Mouse (Mus musculus) neutrophil, adult 5-6 weeks (primary cell): ENCODE results near the gene Folr1. TPM values are rescaled to one million over a fixed set of nuclear protein-coding genes. Genes with fewer than 3 reads are reported as not detected.
A peak's percentile ranks its signal among the peaks of the same experiment; 100 is the strongest.

Source experiments
- ATAC-seq: fragments of 151-379, 151-347 bp; 2 replicates; pipeline ENCODE4 v1.8.0; 2017; ENCODE audit warnings: mild to moderate bottlenecking, moderate TSS enrichment; ENCODE audit not compliant: insufficient number of reproducible peaks, poor library complexity, low FRiP score, severe bottlenecking; ENCODE audit errors: extremely low read depth
- total RNA-seq: library from RNA; stranded (forward); fragments of 200-1000 nt; gene quantifications from 2 replicates; pipeline ENCODE4 v1.2.3, GENCODE M21; 2017

Gene Folr1
- total RNA-seq, 1 experiment from 2014 or later = 1.0 TPM

- ATAC-seq = peak; percentile 13; the same call in 1 of the 2 replicates
Measured at GRCm38 (mm10) chr7:101836271-101837153, 34.1 kb downstream of the Folr1 start.

GRCm38 (mm10) chr7:101835457-101836109 lies 35.0 kb downstream of the Folr1 start:
- no peak for ATAC-seq

- ATAC-seq = no peak
Measured at GRCm38 (mm10) chr7:101834903-101835302, 35.7 kb downstream of the Folr1 start.

- ATAC-seq = no peak
Measured at GRCm38 (mm10) chr7:101833916-101834584, 36.5 kb downstream of the Folr1 start.

GRCm38 (mm10) chr7:101833352-101833751 lies 37.2 kb downstream of the Folr1 start:
- no peak for ATAC-seq

DNA sequence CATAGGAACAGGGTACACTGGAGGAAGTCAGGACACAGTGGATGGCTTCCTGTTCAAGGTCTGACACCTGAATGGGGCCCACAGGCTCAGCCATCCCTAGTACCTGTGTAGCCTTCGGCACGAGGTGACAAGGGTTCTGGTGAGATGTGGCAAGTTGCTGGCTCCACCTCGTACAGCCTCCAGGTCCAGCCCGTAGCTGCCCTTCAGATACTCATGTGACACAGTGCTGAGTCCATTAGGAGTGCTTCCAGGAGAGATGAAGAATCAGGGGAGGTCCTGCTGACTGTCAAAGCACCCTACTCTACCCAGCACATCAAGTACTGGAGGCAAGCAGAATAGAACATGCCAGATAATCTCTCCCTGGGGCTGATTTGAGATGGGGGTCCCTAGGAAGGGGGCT lies 38.2 kb downstream of the Folr1 start:
- ATAC-seq = no peak

DNA sequence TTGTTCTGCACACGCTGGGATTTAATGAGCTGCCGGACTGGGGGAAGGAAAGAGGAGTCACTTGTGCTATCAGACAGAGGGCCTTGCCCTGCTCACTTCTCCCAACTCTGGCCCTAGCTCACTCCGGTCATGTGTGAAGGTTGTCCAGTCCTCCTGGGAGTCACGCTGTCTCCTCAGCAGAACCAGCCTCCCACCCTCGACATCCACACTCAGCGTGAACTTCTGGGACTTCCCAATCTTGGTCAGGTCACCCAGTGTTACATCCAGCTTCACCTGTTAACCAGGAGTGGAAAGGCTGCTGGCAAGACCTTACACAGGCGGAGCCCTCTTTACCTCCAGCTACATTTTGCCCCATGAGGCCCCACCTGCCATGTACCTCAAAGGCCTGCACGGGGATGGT lies 39.2 kb downstream of the Folr1 start:
- no peak for ATAC-seq

DNA sequence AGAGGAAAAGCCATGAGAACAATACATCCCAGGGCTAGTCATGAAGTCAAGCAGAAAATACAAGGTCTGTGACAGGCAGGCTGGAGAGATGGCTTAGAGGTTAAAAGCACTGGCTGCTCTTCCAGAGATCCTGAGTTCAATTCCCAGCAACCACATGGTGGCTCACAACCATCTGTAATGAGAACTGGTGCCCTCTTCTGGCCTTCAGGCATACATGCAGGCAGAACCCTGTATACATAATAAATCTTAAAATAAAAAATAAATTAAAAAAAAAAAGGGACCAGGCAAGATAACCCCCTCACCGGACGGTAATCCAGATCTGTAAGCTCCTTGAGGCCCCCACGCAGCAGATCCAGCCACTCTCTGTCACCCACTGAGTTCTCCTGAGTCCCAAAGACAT lies 40.2 kb downstream of the Folr1 start:
- no peak for ATAC-seq

DNA sequence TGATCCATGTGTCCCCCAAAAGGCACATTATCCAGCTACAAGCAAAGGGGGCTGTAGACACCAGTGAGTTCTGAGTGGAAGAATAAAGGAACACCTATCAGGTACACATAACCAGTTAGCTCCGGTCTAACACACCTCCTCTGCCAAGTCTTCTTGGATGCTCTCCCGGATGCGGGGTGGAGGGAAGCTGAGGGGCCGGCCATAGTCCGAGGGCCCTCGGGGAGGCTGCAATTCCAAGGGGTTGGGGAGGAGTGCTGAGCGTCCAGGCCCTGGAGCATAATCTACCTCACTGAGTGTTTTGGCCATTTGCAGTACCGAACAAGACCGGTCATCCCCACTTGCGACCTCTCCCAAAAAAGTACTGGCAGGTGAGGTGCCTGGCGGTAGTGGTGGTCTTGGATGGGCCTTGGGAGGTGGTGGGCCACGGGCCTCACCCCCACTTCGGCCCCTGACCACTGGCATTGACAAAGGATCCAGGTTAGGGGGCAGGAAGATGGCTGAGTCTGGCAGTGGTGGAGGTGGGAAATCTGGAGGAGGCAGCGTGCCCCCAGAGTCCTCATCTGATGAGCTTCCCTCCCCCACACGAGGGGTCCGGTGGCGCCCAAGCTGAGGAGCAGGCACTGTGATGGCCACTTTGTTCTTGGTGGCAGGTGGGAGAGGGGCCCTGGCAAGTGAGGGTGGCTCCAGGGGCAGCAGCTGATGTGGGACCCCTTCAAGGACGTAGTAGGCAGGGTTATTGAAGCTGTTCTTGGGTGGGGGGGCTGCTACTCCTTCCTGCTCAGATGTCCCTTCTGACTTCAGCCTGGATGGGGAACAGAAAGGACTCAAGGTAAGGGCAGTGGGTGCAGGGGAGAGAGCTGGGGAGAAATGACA lies 46.6 kb downstream of the Folr1 start:
- no peak for ATAC-seq

DNA sequence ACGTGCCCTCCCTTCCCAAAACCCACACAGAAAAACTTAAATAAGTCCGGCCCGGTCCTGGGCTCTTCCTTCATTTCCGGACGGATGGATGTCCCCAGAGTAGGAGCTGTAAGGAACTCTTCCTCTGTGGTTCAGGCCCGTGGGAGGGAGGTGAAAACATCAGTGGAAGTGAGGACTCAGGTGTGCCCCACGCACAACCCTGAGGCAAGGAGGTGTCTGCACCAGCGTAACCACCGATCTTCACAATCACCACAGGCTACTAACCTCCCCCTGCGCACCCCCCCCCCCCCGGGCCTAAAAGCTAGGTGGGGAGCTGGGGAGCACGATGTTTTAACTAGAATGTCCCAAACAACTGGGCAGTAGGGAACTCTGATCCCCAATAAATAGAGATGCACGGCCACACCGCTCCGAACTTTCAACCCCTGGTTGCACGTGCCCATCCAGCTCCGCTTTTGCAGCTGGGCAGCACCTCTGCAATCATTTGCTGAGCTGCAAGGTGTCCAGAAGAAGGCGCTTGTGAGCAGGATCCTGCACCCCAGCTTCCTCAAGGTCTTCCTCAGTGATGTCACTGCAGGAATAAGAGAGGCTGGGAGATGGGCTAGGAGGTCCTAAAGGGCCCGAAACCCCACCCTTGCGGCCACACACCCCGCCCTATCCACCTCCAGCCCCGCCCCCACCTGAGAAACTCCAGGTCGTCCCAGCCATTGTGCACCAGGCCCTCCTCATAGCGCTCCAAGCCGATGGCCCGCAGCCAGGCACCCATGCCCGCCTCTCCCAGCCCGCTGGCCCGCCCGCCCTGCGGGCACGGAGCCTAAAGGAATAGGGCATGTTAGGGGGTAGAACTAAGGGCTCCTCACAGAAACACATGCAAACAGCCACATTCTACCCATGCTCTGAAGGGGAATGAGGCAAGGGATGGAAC lies 47.5 kb downstream of the Folr1 start:
- no peak for ATAC-seq

- ATAC-seq = no peak
Measured at GRCm38 (mm10) chr7:101821571-101822501, 48.8 kb downstream of the Folr1 start.

DNA sequence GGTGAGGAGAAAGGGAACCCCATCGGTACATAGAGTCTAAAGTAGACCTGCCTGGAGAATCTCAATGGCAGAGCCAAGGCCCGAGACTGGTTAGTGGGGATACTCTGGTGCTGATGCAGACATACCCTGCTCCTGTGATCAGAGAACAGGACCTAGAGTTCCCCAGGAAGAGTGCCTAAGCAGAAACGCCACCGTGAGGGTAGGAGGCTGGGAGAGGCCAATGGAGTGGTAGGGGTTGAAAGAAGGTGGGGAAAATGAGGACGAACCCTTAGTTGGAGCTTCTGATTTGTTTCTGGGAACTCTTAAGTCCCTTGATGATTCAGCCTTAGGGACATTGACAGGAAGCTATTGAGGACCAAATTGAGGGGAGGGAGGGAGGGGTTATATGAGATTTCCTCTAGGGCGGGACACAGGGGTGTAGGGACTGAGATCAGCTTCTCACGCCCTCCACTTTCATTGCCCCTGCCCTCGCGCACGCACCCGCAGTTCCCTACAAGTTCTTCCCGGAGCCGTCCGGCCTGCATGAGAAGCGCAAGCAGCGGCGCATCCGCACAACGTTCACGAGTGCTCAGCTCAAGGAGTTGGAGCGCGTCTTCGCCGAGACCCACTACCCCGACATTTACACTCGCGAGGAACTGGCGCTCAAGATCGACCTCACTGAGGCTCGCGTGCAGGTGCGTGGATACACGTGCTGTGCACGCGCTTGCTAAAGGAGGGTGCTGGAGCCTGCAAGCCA lies 50.1 kb downstream of the Folr1 start:
- ATAC-seq = no peak

GRCm38 (mm10) chr7:101817861-101818401 lies 52.7 kb downstream of the Folr1 start, which contains the start of gene Phox2a:
Gene Phox2a, plus strand, starts transcription at chr7:101818313.
- ATAC-seq = no peak
